Mouse (Mus musculus) C2C12 (cell line): ENCODE results near the gene Pigu. TPM values are rescaled to one million over a fixed set of nuclear protein-coding genes. Genes with fewer than 3 reads are reported as not detected.

Experiments used
- H3K27me3 ChIP-seq: one replicate; pipeline ENCODE4 v1.6.1; 2011; ENCODE audit not compliant: control insufficient read depth, insufficient read depth, insufficient read length
- H3K36me3 ChIP-seq: one replicate; pipeline ENCODE4 v1.6.1; 2011; ENCODE audit not compliant: control insufficient read depth, insufficient read depth
- H3K4me3 ChIP-seq: one replicate; pipeline ENCODE4 v1.5.1; 2011; ENCODE audit warnings: mild to moderate bottlenecking, control low read depth; ENCODE audit not compliant: poor library complexity, insufficient read depth, severe bottlenecking
- H3K79me2 ChIP-seq: one replicate; pipeline ENCODE4 v1.6.1; 2011; ENCODE audit not compliant: control insufficient read depth, insufficient read depth
- H3K79me3 ChIP-seq: one replicate; pipeline ENCODE4 v1.6.1; 2011; ENCODE audit warnings: low read depth, control low read depth
- H3ac ChIP-seq: one replicate; pipeline ENCODE3; 2011; ENCODE audit warnings: low read depth; ENCODE audit not compliant: control insufficient read depth, insufficient read length
- CEBPB ChIP-seq: IDR thresholded peaks from one replicate; pipeline ENCODE4 v1.6.1; 2011; ENCODE audit warnings: low read depth, mild to moderate bottlenecking, control low read depth, moderate library complexity
- CTCF ChIP-seq: IDR thresholded peaks from one replicate; pipeline ENCODE4 v1.5.1; 2011; ENCODE audit not compliant: control insufficient read depth, insufficient read depth, insufficient read length
- FOSL1 ChIP-seq: IDR thresholded peaks from one replicate; pipeline ENCODE4 v1.8.0; 2011; ENCODE audit warnings: mild to moderate bottlenecking, low read length; ENCODE audit not compliant: poor library complexity, insufficient read depth, severe bottlenecking
- MAX ChIP-seq: IDR thresholded peaks from one replicate; pipeline ENCODE4 v1.6.1; 2011; ENCODE audit warnings: mild to moderate bottlenecking, control low read depth
- MYOD1 ChIP-seq: IDR thresholded peaks from one replicate; pipeline ENCODE4 v1.6.1; 2011; ENCODE audit warnings: low read depth; ENCODE audit not compliant: control insufficient read depth, insufficient read length
- MYOG ChIP-seq: IDR thresholded peaks from one replicate; pipeline ENCODE4 v1.6.1; 2011; ENCODE audit not compliant: control insufficient read depth, insufficient read length; ENCODE audit errors: extremely low read depth
- USF1 ChIP-seq: IDR thresholded peaks from one replicate; pipeline ENCODE4 v1.6.1; 2011; ENCODE audit warnings: low read depth, mild to moderate bottlenecking, control low read depth, moderate library complexity
- polyA plus RNA-seq: library from polyadenylated mRNA; unstranded; fragments of >200 nt; fragmentation: generic; extraction: Trizol; gene quantifications from one replicate; pipeline ENCODE4 v1.2.1, GENCODE M21; 2012; ENCODE audit warnings: missing spikeins

Gene Pigu
- polyA plus RNA-seq, 1 experiment: 30.7 TPM

GRCm38 (mm10) chr2:155373886-155374285 is 16.7 kb upstream of the Pigu start:
- no peaks in the 10 kb centered on the region for H3K79me3 ChIP-seq
- no peaks in the 10 kb centered on the region for H3K27me3 ChIP-seq
- H3K36me3 ChIP-seq: no peaks in the 10 kb centered on the region
- H3ac ChIP-seq: no peak overlapping the region
- no peaks in the 10 kb centered on the region for H3K79me2 ChIP-seq
- TF ChIP-seq MYOD1 (no peak), CTCF (no peak), USF1 (no peak), FOSL1 (no peak), MAX (no peak), MYOG (no peak), CEBPB (no peak)
- no peak overlapping the region for H3K4me3 ChIP-seq

GRCm38 (mm10) chr2:155373302-155373701 is 16.1 kb upstream of the Pigu start:
- Histone ChIP-seq H3K27me3 (no peaks in the 10 kb centered on the region), H3K79me3 (no peaks in the 10 kb centered on the region), H3K4me3 (no peak overlapping the region), H3ac (no peak overlapping the region), H3K79me2 (no peaks in the 10 kb centered on the region), H3K36me3 (no peaks in the 10 kb centered on the region)
- no peak for TF ChIP-seq CTCF
- no peak for TF ChIP-seq MYOD1

- H3K36me3 ChIP-seq: no peaks in the 10 kb centered on the region
- no peak overlapping the region for H3K4me3 ChIP-seq
- H3ac ChIP-seq: no peak overlapping the region
- no peaks in the 10 kb centered on the region for H3K27me3 ChIP-seq
- no peaks in the 10 kb centered on the region for H3K79me2 ChIP-seq
- TF ChIP-seq MYOD1 (no peak), MYOG (no peak), USF1 (no peak), CEBPB (no peak), MAX (no peak), FOSL1 (no peak), CTCF (no peak)
- no peaks in the 10 kb centered on the region for H3K79me3 ChIP-seq
Measured at GRCm38 (mm10) chr2:155372451-155372850, 15.2 kb upstream of the Pigu start.

GRCm38 (mm10) chr2:155369333-155369883 is 12.2 kb upstream of the Pigu start:
- Histone ChIP-seq H3K4me3 (no peak overlapping the region), H3K27me3 (no peaks in the 10 kb centered on the region), H3K79me3 (no peaks in the 10 kb centered on the region), H3ac (no peak overlapping the region), H3K36me3 (no peaks in the 10 kb centered on the region), H3K79me2 (no peaks in the 10 kb centered on the region)
- TF ChIP-seq USF1 (no peak), MYOD1 (no peak), MAX (no peak), CTCF (no peak), CEBPB (no peak), FOSL1 (no peak), MYOG (no peak)

- Histone ChIP-seq H3ac (no peak overlapping the region), H3K4me3 (no peak overlapping the region), H3K79me2 (no peaks in the 10 kb centered on the region), H3K27me3 (no peaks in the 10 kb centered on the region), H3K79me3 (no peaks in the 10 kb centered on the region), H3K36me3 (no peaks in the 10 kb centered on the region)
- no peak for TF ChIP-seq USF1
- no peak for TF ChIP-seq FOSL1
- TF ChIP-seq MAX: no peak
- TF ChIP-seq MYOG: no peak
- no peak for TF ChIP-seq CTCF
- no peak for TF ChIP-seq MYOD1
- no peak for TF ChIP-seq CEBPB
Measured at GRCm38 (mm10) chr2:155367635-155368284, 10.5 kb upstream of the Pigu start.

- Histone ChIP-seq H3K79me3 (peaks cover 10% of the 10 kb centered on the region), H3K36me3 (no peaks in the 10 kb centered on the region), H3K27me3 (no peaks in the 10 kb centered on the region), H3K79me2 (peaks cover 30% of the 10 kb centered on the region), H3K4me3 (peak overlapping the region; percentile 92), H3ac (no peak overlapping the region)
- TF ChIP-seq MAX (no peak), USF1 (no peak), CTCF (no peak), MYOG (no peak), FOSL1 (no peak), CEBPB (no peak), MYOD1 (no peak)
Measured at GRCm38 (mm10) chr2:155357686-155358399, 613 bp upstream of the Pigu start.
